Mouse (Mus musculus) spleen, adult 2 months (tissue): ENCODE data around the gene Elavl4.

Experiments
- CTCF ChIP-seq: fragments of 200-500 bp; IDR thresholded peaks from 2 replicates; pipeline ENCODE4 v1.5.1; 2011; ENCODE audit warnings: mild to moderate bottlenecking, inconsistent platforms; ENCODE audit not compliant: insufficient read depth, insufficient read length, insufficient replicate concordance; ENCODE audit errors: extremely low read depth
- POLR2A ChIP-seq: fragments of 200-500 bp; IDR thresholded peaks from 2 replicates; pipeline ENCODE4 v1.6.1; 2011; ENCODE audit warnings: low read depth, low read length, inconsistent platforms

GRCm38 (mm10) chr4:110231799-110232198, 119.9 kb downstream of the Elavl4 start:
- TF ChIP-seq CTCF (no peak), POLR2A (no peak)
